Mouse (Mus musculus) G1E (cell line): ENCODE measurements at regions not wholly inside any gene's neighbourhood (a gene's known extent, or its start where the extent isn't known, plus 50 kb on each side); places are given as distances from the start of the nearest gene placed in this dataset.

Experiments used
- CTCF ChIP-seq: IDR thresholded peaks from 2 replicates; pipeline ENCODE4 v1.5.1; 2012; ENCODE audit warnings: low read depth, low read length, inconsistent platforms, mixed read lengths
- GATA1 ChIP-seq: IDR thresholded peaks from 2 replicates; pipeline ENCODE4 v1.6.1; 2012; ENCODE audit warnings: borderline replicate concordance, low read length, inconsistent platforms, mixed read lengths
- GATA2 ChIP-seq: IDR thresholded peaks from 2 replicates; pipeline ENCODE4 v1.6.1; 2012; ENCODE audit warnings: low read depth, low read length, inconsistent platforms, borderline replicate concordance
- POLR2AphosphoS5 ChIP-seq: IDR thresholded peaks from 2 replicates; pipeline ENCODE4 v1.6.1; 2012; ENCODE audit warnings: low read depth, low read length, inconsistent platforms; ENCODE audit not compliant: insufficient replicate concordance
- TAL1 ChIP-seq: conservative IDR thresholded peaks from 2 replicates; pipeline ENCODE4 v1.6.1; 2012; ENCODE audit warnings: low read depth, low read length, inconsistent platforms, mixed read lengths

- TF ChIP-seq CTCF (no peak), GATA1 (no peak), POLR2AphosphoS5 (no peak), GATA2 (no peak), TAL1 (no peak)
Measured at GRCm38 (mm10) chr7:136588491-136588890, 305.9 kb upstream of the Mgmt start.
